Mouse (Mus musculus) heart, embryonic 12.5 days (tissue): ENCODE data around the gene Ppa1. TPM values are rescaled to one million over a fixed set of nuclear protein-coding genes. Genes with fewer than 3 reads are reported as not detected.
A peak's percentile ranks its signal among the peaks of the same experiment; 100 is the strongest.

Source experiments
- ATAC-seq: fragments of 200-750 bp; cut with Nextera tagmentation; 2 replicates; pipeline ENCODE4 v1.8.0; 2017; ENCODE audit warnings: moderate TSS enrichment, moderate library complexity; ENCODE audit not compliant: insufficient number of reproducible peaks, low FRiP score
- H3K27ac ChIP-seq: fragments of 300-500 bp; sonication (generic); 2 replicates; pipeline ENCODE4 v1.5.1; 2016; ENCODE audit warnings: mild to moderate bottlenecking, moderate library complexity; ENCODE audit not compliant: poor library complexity, severe bottlenecking
- H3K27me3 ChIP-seq: fragments of 300-500 bp; sonication (generic); replicated peaks from 2 replicates; pipeline ENCODE4 v1.6.1; 2016; ENCODE audit warnings: mild to moderate bottlenecking, moderate library complexity
- H3K36me3 ChIP-seq: fragments of 300-500 bp; sonication (generic); 2 replicates; pipeline ENCODE4 v1.6.1; 2016; ENCODE audit warnings: mild to moderate bottlenecking, moderate library complexity
- H3K4me1 ChIP-seq: fragments of 300-500 bp; sonication (generic); replicated peaks from 2 replicates; pipeline ENCODE4 v1.6.1; 2016; ENCODE audit warnings: mild to moderate bottlenecking
- H3K4me2 ChIP-seq: fragments of 300-500 bp; sonication (generic); 2 replicates; pipeline ENCODE4 v1.6.1; 2016; ENCODE audit warnings: mild to moderate bottlenecking, moderate library complexity
- H3K4me3 ChIP-seq: fragments of 300-500 bp; sonication (generic); 2 replicates; pipeline ENCODE4 v1.5.1; 2016; ENCODE audit warnings: mild to moderate bottlenecking
- H3K9ac ChIP-seq: fragments of 300-500 bp; sonication (generic); 2 replicates; pipeline ENCODE4 v1.6.1; 2016; ENCODE audit warnings: mild to moderate bottlenecking, moderate library complexity
- H3K9me3 ChIP-seq: fragments of 300-500 bp; sonication (generic); replicated peaks from 2 replicates; pipeline ENCODE4 v1.6.1; 2016; ENCODE audit warnings: mild to moderate bottlenecking, moderate library complexity
- WGBS: fragments of 180-500 bp; shearing (Covaris S2); methylation state at CpG from one replicate; pipeline ENCODE4 v1.1.7; 2016; 5-methylcytosine and 5-hydroxymethylcytosine counted together
- polyA plus RNA-seq: library from polyadenylated mRNA; unstranded; fragments of >200 nt; fragmentation: Nextera tagmentation; extraction: Ambion mirVana; gene quantifications from 2 replicates; pipeline ENCODE4 v1.2.1, GENCODE M21; 2016

Ppa1 gene
- polyA plus RNA-seq, 1 experiment from 2014 or later, result 130 TPM

GRCm38 (mm10) chr10:61669896-61670295, 21.5 kb downstream of the Ppa1 start:
- H3K4me2 ChIP-seq, result no peak overlapping the region
- H3K36me3 ChIP-seq, result peaks cover 87% of the 10 kb centered on the region
- no peak overlapping the region for H3K4me3 ChIP-seq
- ATAC-seq, result 0 out of 2 replicates have a peak, but pooled peaks have one; percentile 48
- H3K27ac ChIP-seq, result no peak overlapping the region
- no peaks in the 10 kb centered on the region for H3K4me1 ChIP-seq
- H3K9ac ChIP-seq, result no peak overlapping the region
- no peaks in the 10 kb centered on the region; the same call in 1 of the 2 replicates for H3K9me3 ChIP-seq
- H3K27me3 ChIP-seq, result no peaks in the 10 kb centered on the region

- Histone ChIP-seq H3K9me3 (no peaks in the 10 kb centered on the region; the same call in 1 of the 2 replicates), H3K36me3 (peaks cover 85% of the 10 kb centered on the region), H3K4me1 (no peaks in the 10 kb centered on the region), H3K4me3 (no peak overlapping the region), H3K4me2 (no peak overlapping the region), H3K9ac (no peak overlapping the region), H3K27me3 (no peaks in the 10 kb centered on the region), H3K27ac (no peak overlapping the region)
- no peak for ATAC-seq
- 96% methylated on average over 3 of the region's 3 CpGs for WGBS
Observed at GRCm38 (mm10) chr10:61670758-61671157, 22.4 kb downstream of the Ppa1 start.

- no peak overlapping the region for H3K9ac ChIP-seq
- no peak for ATAC-seq
- no peak overlapping the region for H3K27ac ChIP-seq
- WGBS, result 78% methylated on average over 3 of the region's 3 CpGs
- no peak overlapping the region for H3K4me2 ChIP-seq
- peaks cover 45% of the 10 kb centered on the region for H3K36me3 ChIP-seq
- H3K9me3 ChIP-seq, result no peaks in the 10 kb centered on the region
- no peaks in the 10 kb centered on the region for H3K27me3 ChIP-seq
- H3K4me3 ChIP-seq, result no peak overlapping the region
- H3K4me1 ChIP-seq, result peaks cover 6% of the 10 kb centered on the region
Observed at GRCm38 (mm10) chr10:61675935-61676334, 27.6 kb downstream of the Ppa1 start.

GRCm38 (mm10) chr10:61679545-61679944, 31.2 kb downstream of the Ppa1 start:
- peak overlapping the region; percentile 95 for H3K4me2 ChIP-seq
- H3K4me1 ChIP-seq, result peaks cover 15% of the 10 kb centered on the region
- peak overlapping the region; percentile 81 for H3K27ac ChIP-seq
- H3K9ac ChIP-seq, result peak overlapping the region; percentile 69
- H3K9me3 ChIP-seq, result no peaks in the 10 kb centered on the region
- peak overlapping the region; percentile 99 for H3K4me3 ChIP-seq
- no peaks in the 10 kb centered on the region for H3K27me3 ChIP-seq
- WGBS, result 37% methylated on average over 9 of the region's 9 CpGs
- H3K36me3 ChIP-seq, result peaks cover 15% of the 10 kb centered on the region
- no peak for ATAC-seq

GRCm38 (mm10) chr10:61680015-61680913, 31.9 kb downstream of the Ppa1 start, which contains the start of gene Sar1a:
TSS of gene Sar1a (plus strand) at chr10:61680299.
- H3K27me3 ChIP-seq, result no peaks in the 10 kb centered on the region
- H3K4me1 ChIP-seq, result peaks cover 15% of the 10 kb centered on the region
- peak within 1 kb of the TSS; percentile 95 for H3K4me2 ChIP-seq
- ATAC-seq, result peak; percentile 100
- H3K27ac ChIP-seq, result peak within 1 kb of the TSS; percentile 81
- H3K9ac ChIP-seq, result peak within 1 kb of the TSS; percentile 97
- peak within 1 kb of the TSS; percentile 99 for H3K4me3 ChIP-seq
- H3K9me3 ChIP-seq, result no peaks in the 10 kb centered on the region
- H3K36me3 ChIP-seq, result peaks cover 15% of the 10 kb centered on the region
- under 1% methylated on average over 79 of the region's 84 CpGs for WGBS

- Histone ChIP-seq H3K9ac (no peak overlapping the region), H3K4me2 (no peak overlapping the region), H3K27ac (no peak overlapping the region), H3K9me3 (no peaks in the 10 kb centered on the region), H3K4me3 (no peak overlapping the region), H3K27me3 (no peaks in the 10 kb centered on the region), H3K4me1 (no peaks in the 10 kb centered on the region), H3K36me3 (peaks cover 89% of the 10 kb centered on the region)
- WGBS, result 80% methylated on average over 8 of the region's 8 CpGs
- no peak for ATAC-seq
Observed at GRCm38 (mm10) chr10:61689405-61689804, 41.1 kb downstream of the Ppa1 start.

- no peak overlapping the region for H3K9ac ChIP-seq
- H3K36me3 ChIP-seq, result peaks cover 60% of the 10 kb centered on the region
- no peaks in the 10 kb centered on the region for H3K9me3 ChIP-seq
- no peak overlapping the region for H3K27ac ChIP-seq
- no peaks in the 10 kb centered on the region for H3K27me3 ChIP-seq
- no peak for ATAC-seq
- H3K4me2 ChIP-seq, result no peak overlapping the region
- peaks cover 21% of the 10 kb centered on the region for H3K4me1 ChIP-seq
- H3K4me3 ChIP-seq, result no peak overlapping the region
- WGBS, result 70% methylated on average over 4 of the region's 4 CpGs
Observed at GRCm38 (mm10) chr10:61693563-61693962, 45.2 kb downstream of the Ppa1 start.

GRCm38 (mm10) chr10:61694870-61695670, 46.7 kb downstream of the Ppa1 start, which contains the start of gene Tysnd1:
TSS of gene Tysnd1 (plus strand) at chr10:61695514.
- Histone ChIP-seq H3K4me1 (peaks cover 21% of the 10 kb centered on the region), H3K27ac (no peak within 1 kb of the TSS), H3K4me3 (peak within 1 kb of the TSS; percentile 97), H3K27me3 (no peaks in the 10 kb centered on the region), H3K4me2 (peak within 1 kb of the TSS; percentile 100), H3K9me3 (no peaks in the 10 kb centered on the region), H3K36me3 (peaks cover 57% of the 10 kb centered on the region), H3K9ac (peak within 1 kb of the TSS; percentile 94)
- WGBS, result under 1% methylated on average over 42 of the region's 42 CpGs
- ATAC-seq, result peak; percentile 97

GRCm38 (mm10) chr10:61695703-61696559, 47.6 kb downstream of the Ppa1 start:
- H3K4me2 ChIP-seq, result peak overlapping the region; percentile 100
- under 1% methylated on average over 110 of the region's 111 CpGs for WGBS
- H3K9ac ChIP-seq, result peak overlapping the region; percentile 94
- peaks cover 52% of the 10 kb centered on the region for H3K36me3 ChIP-seq
- H3K4me1 ChIP-seq, result peaks cover 21% of the 10 kb centered on the region
- H3K4me3 ChIP-seq, result peak overlapping the region; percentile 97
- no peaks in the 10 kb centered on the region for H3K27me3 ChIP-seq
- no peak for ATAC-seq
- no peak overlapping the region for H3K27ac ChIP-seq
- H3K9me3 ChIP-seq, result no peaks in the 10 kb centered on the region

- 9% methylated on average over 19 of the region's 19 CpGs for WGBS
- H3K27me3 ChIP-seq, result no peaks in the 10 kb centered on the region
- ATAC-seq, result no peak
- H3K9ac ChIP-seq, result peak overlapping the region; percentile 94
- H3K9me3 ChIP-seq, result no peaks in the 10 kb centered on the region
- peak overlapping the region; percentile 100 for H3K4me2 ChIP-seq
- peak overlapping the region; percentile 97 for H3K4me3 ChIP-seq
- H3K27ac ChIP-seq, result no peak overlapping the region
- peaks cover 52% of the 10 kb centered on the region for H3K36me3 ChIP-seq
- H3K4me1 ChIP-seq, result peaks cover 21% of the 10 kb centered on the region
Observed at GRCm38 (mm10) chr10:61696560-61696823, 48.1 kb downstream of the Ppa1 start.
